Mouse (Mus musculus): Measurements from ENCODE around the gene Uspl1.
"Not testable (repeated sequence)": the region's sequence is repeated elsewhere in the genome, so short reads cannot be mapped to it uniquely, and the experiment has no call there.

Uspl1 gene

DNA sequence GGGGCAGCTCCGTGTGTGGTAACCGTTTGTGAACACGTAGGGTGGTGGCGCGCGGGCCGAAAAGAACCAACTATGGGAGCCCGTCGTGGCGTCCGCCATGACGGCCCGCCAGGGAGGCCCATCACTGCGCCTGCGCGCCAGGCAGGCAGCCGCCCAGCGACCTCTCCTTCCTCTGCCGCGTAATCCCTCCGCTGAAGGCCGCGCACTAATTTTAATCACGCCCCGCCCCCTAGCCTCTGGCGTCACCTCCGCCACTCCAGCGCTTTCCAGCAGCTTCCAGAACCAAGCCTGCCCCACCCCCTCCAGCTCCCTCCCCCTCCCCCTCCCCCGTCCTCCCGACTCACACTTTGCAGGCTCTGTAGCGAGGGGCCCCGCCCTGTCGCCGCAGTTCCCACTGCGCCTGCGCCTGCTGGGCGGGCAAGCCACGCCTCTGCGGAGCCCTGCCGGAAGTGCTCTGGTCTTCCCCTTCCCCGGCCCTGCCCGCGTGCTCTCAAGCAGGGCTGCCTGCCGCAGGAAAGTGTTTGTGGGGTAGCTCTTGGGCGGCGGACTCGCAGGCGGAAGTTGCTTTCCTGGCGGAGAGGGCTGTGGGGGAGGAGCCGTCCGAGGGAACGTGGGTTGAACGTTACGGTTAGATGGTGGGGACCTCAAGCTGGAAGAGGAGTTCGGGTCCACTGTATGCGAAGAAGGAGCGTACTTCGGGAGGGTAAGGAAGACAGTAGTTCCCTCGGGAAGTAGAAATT is at the start of gene Uspl1, which contains the start of gene Hmgb1:
Gene Uspl1 (plus strand): TSS at position 247 of the 740 bp plus-strand sequence.
Gene Hmgb1 (minus strand): TSS at position 386 of the 740 bp plus-strand sequence.
- peak; percentile 98 to 99 for DNase-seq

GRCm38 (mm10) chr5:149134751-149135454 is 49.2 kb upstream of the Uspl1 start:
- DNase-seq = no peak

DNA sequence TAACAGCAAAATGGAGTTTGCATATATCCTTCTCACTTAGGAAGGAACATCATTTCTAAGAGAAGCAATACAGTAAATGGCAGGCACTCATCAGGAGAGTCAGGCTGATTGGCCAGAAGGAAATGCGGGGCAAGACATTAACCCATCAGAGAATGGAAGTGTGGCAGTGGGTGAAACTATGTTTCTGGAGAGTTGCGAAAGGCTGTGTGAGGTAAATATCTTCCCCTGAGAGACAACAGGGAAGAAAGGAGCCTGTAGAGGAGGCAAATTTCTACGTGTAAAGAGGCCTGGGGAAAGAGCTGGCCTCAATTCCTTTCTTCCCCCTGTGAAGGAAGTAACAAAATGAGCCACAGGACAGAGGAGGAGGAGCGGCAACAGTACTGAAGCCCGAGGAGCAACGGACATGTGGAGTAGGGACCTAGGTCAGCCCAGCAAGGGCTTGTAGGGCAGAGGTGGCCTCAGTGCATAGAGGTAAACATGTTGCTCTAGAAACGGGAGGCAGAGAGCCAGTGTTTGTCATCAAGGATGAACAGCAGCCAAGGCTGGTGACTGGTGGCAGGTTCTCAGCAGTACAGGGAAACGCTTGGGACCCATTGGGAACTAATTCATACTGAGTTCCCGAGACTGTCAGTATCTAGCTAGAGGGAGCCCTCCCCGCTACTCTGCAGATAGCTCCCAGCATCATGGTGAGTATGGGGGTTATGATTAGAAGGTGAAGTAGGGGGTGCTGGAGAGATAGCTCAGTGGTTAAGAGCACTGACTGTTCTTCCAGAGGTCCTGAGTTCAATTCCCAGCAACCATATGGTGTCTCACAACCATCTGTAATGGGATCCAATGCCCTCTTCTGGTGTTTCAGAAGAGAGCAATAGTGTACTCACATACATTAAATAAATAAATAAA is 48.4 kb upstream of the Uspl1 start:
- no peak for DNase-seq

DNA sequence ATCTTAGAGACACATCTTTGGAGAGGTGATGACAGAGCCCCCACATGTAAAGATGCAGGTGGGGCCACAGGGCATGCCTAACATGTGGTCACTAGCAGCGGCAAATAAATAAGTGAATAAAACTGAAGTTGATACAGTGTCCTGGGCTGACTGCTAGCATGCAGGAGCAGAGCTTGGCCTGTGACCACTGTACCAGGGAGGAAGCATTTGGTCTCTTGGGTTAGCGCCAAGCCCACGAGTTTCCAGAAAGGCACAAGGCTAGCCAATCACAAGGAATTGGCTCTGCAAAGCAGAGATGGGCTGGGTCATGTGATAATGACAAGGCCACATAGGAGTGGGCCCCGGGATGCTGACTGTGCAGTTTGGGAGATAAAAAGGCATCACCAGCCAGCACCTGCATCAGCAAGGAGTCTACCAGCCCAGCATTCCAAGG is 47.2 kb upstream of the Uspl1 start:
- peak; percentile 76 to 83 for DNase-seq

- peak in 1 of 2 experiments; percentile 17 for DNase-seq
Observed at GRCm38 (mm10) chr5:149137447-149137846, 46.7 kb upstream of the Uspl1 start.

GRCm38 (mm10) chr5:149138087-149138486 is 46.1 kb upstream of the Uspl1 start:
- DNase-seq = not testable (repeated sequence)

DNA sequence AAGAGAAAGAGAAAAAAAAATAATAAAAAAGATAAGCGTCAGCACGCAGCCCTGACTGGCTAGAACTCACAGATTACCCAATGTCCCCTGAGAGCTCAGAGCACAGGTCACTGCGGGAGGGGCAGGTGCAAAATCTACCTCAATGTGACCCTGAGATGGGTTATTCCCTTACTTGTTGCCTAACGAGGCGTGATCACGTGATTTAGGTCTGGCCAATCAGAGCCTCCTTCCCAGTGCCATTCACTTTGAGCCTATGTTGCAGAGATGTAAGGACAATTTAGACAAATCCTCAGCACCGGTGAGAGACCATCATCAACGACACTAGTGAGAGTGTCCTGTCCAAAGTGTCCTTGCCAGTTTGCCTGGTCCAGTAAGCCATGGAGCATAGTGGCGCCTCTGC is 43.8 kb upstream of the Uspl1 start:
- no peak for DNase-seq

GRCm38 (mm10) chr5:149141155-149141554 is 43.0 kb upstream of the Uspl1 start:
- DNase-seq = not testable (repeated sequence)

- peak in 1 of 2 experiments; percentile 22 for DNase-seq
Observed at GRCm38 (mm10) chr5:149143766-149144375, 40.3 kb upstream of the Uspl1 start.

DNA sequence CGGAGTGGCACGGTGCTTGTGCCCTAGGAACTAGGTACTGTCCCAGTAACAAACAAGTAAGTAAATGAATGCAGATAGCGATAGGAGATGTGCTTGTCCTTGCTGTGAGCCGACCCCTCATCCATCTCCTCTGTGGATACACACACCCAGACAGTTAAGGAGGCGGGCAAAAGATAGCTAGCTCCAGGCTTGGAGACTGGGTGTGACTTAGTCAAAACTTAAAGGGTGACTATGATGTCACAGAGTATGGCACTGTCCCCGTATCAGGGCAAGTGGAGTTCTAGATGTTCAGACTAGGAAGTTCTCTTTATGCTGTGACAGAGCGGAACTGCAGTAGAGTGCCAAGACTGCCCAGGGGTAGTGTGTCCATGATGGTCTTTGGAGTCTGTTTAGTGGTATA is 37.5 kb upstream of the Uspl1 start:
- DNase-seq = no peak

DNA sequence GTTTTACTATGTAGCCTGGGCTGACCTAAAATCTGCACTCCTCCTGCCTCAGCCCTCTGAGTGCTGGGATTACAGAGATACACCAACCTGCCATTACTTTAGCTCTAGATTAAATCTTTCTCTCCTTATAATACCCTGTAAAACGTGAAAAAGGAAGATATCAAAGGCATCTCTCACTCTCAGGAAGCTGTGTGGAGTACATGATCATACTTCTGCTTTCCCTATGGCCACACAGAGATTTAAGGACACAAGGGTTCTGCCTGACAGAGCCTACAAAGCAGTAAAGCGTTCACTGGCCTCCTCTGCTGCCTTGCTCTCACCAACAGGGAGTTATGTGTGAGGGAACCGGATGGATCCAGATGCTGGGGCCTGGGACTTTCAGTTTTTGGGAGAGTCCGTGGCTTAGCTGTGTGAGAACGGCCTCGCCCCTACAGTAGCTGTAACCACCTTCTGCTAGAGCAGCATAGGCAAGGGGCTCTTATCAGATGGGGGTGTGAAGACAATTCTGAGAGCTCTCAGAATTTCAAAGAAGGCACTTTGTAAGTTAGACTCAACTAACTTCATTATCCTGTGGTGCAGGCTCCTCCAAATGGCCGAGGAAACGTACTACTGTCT is 36.7 kb upstream of the Uspl1 start:
- peak in 1 of 2 experiments; percentile 41 for DNase-seq

DNA sequence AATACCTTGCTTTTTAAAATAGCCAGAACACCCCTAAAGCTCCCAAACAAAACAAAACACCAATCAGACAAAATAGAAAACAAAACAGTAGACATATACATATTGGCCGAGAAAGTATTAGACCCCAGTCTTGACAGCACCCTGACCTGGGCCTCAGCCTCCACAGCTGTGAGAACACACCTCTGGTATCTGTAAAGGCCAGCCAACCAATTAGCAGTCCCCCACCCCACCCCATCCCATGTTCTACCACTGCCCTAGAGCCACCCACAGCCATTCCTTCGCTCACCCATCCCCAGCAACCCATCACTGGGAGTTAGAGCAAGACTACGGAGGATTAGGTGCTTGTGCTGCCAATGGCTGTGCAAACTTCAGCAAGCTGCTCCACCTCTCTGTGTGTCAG is 33.3 kb upstream of the Uspl1 start:
- DNase-seq = no peak

GRCm38 (mm10) chr5:149152063-149152773 is 31.9 kb upstream of the Uspl1 start:
- DNase-seq = peak; percentile 31 to 52

DNA sequence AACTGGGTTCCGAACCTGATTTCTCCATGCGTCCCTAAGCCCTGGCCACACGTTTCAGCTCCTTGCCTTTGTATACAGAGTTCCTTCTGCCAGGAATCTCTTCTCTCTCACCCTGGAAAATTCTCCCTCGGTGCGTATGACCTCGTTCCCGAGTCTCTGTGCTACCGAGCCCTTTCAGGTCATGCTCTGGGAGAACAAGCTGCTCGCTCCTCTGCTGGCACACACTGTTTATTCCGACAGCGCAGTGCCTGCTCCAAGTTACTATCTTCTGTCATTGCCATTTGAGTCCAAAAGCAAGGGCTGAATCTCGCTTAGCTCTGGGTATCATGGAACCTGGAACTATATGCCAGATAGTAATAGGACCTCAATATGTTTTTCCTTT is 31.4 kb upstream of the Uspl1 start:
- peak; percentile 7 to 68 for DNase-seq

- peak; percentile 42 to 60 for DNase-seq
Observed at GRCm38 (mm10) chr5:149156886-149157563, 27.1 kb upstream of the Uspl1 start.

DNA sequence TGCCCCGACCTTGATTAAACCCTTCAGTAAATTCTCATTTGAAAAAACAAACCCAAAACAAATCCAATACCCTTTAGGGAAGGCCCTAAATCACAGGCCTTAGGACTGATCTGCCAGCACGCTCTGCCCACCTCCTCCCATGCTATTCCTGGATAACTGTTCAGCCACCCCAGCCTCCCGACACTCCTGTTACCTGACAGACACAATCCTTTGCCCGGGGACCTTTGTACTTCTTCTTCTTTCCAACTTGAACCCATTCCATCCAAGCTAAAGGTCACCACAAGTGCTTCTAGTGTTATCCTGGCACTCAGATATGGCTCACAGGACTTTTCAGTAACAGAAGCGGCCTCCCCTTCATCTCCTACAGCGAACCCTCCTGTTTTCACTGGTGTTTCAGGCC is 25.1 kb upstream of the Uspl1 start:
- DNase-seq = peak; percentile 47 to 70

DNA sequence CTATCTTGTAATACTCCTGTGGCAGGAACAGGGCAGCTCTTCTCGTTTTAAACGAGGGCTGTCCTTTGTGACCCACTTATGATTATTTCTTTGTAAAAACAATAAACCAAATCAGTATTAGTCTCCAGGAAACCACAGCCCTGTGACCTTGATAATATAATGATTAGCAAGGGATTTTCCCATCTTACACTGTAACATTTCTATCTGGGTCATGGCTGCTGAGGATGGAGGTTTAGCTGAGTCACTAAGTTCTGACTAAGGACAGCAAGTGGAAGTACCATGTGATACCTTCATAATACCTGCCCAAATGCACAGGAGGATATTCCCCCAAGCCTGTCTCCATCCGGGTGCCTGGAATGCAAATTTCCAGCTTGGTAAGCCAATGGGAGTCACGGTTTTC is 23.7 kb upstream of the Uspl1 start:
- no peak for DNase-seq

GRCm38 (mm10) chr5:149162890-149163289 is 21.3 kb upstream of the Uspl1 start:
- DNase-seq = peak in 1 of 2 experiments; percentile 8

- peak; percentile 30 to 70 for DNase-seq
Observed at GRCm38 (mm10) chr5:149164881-149165280, 19.3 kb upstream of the Uspl1 start.

DNA sequence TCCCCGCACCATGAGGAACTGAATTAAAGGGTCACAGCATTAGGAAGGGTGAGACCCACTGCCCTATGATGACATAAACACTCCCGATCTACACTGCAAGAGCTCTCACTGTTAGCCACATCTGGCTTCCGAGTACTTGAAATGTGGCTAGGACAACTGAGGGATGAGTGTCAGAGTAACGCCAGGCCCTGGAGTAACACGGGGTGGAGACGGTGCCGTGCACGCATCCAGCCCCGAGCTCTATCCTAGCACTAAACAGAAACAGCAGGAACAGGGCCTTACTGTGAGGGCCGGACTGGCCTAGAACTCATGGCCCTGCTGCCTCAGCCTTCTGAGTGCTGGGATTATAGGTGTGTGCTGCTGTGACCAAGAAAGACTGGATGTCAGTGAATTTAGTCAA is 18.1 kb upstream of the Uspl1 start:
- DNase-seq = no peak

DNA sequence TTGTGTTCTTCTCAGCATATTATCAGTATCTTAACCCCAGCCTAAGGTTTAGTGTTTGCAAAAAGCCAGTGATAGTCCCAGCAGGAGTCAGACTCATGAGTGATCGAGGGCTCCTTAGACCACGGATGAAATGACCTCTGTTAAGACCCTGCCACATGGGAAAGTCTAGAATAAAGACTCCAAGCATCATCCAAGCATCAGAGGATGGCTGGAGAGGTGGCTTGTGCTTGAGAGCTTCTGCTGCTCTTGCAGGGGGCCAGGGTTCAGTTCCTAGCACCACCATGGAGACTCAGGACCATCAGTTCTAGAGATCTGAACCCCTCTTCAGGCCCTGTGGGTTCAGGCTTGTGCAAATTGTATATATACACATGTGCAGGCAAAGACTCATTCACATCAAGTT is 16.1 kb upstream of the Uspl1 start:
- no peak for DNase-seq

Data from kidney, postnatal 25 days (tissue).